Mouse (Mus musculus): ENCODE data around the gene Abca4. TPM values are rescaled to one million over a fixed set of nuclear protein-coding genes. Genes with fewer than 3 reads are reported as not detected.

Abca4 gene
- total and polyA plus RNA-seq, 3 experiments, result 0.15 to 0.49 TPM; not detected in 1

- Histone ChIP-seq H3K36me3 (ENCODE audit: control insufficient read depth in 1 of 2, insufficient read depth in 2 of 2, low read length in 2 of 2) (no peaks in the 10 kb centered on the region), H3K27me3 (ENCODE audit: control insufficient read depth in 1 of 2, insufficient read depth in 2 of 2, low read length in 2 of 2) (no peaks in the 10 kb centered on the region; a peak in 1 of 4 replicates), H3K9me3 (replicated peaks; ENCODE audit: insufficient read depth, low read length) (no peaks in the 10 kb centered on the region), H3K9ac (ENCODE audit: control insufficient read depth, low read depth, low read length, poor library complexity, severe bottlenecking) (no peak overlapping the region), H3K4me3 (ENCODE audit: control insufficient read depth in 1 of 2, insufficient read depth in 1 of 2, low read depth in 2 of 2, low read length in 2 of 2) (no peak overlapping the region), H3K27ac (ENCODE audit: control insufficient read depth, low read depth, low read length) (no peak overlapping the region), H3K79me2 (ENCODE audit: control insufficient read depth, insufficient read depth, low read length, poor library complexity) (no peaks in the 10 kb centered on the region), H3K4me1 (ENCODE audit: control insufficient read depth in 1 of 2, insufficient read depth in 2 of 2, low read length in 2 of 2) (no peaks in the 10 kb centered on the region)
- TF ChIP-seq RAD21 (IDR thresholded peaks at IDR 0.05; ENCODE audit: low read depth, low read length), result peak; percentile 62
- no peak for TF ChIP-seq ELF1 (IDR thresholded peaks at IDR 0.05; ENCODE audit: low read depth, low read length)
- TF ChIP-seq NELFE (IDR thresholded peaks at IDR 0.05; ENCODE audit: low read depth, low read length), result no peak
- TF ChIP-seq ZC3H11A (IDR thresholded peaks at IDR 0.05; ENCODE audit: low read depth, low read length), result peak; percentile 53
- TF ChIP-seq MYC (IDR thresholded peaks at IDR 0.05; ENCODE audit: low read depth, low read length), result no peak
- no peak for TF ChIP-seq POLR2AphosphoS2 (IDR thresholded peaks at IDR 0.05; ENCODE audit: low read length)
- no peak for TF ChIP-seq ZNF384 (IDR thresholded peaks at IDR 0.05; ENCODE audit: low read depth, low read length)
- TF ChIP-seq USF2 (IDR thresholded peaks at IDR 0.05; ENCODE audit: borderline replicate concordance in 1 of 2, insufficient read depth in 1 of 2, low read depth in 1 of 2, low read length in 2 of 2), result no peak
- TF ChIP-seq ETS1 (IDR thresholded peaks at IDR 0.05; ENCODE audit: low read depth, low read length), result no peak
- TF ChIP-seq MYB (IDR thresholded peaks at IDR 0.05; ENCODE audit: low read depth, low read length), result no peak
- TF ChIP-seq TAL1 (IDR thresholded peaks at IDR 0.05; ENCODE audit: low read length), result no peak
- peak; percentile 67 for TF ChIP-seq SMC3 (IDR thresholded peaks at IDR 0.05; ENCODE audit: low read depth, low read length)
- TF ChIP-seq E2F4 (IDR thresholded peaks at IDR 0.05; ENCODE audit: borderline replicate concordance, low read depth, low read length), result no peak
- TF ChIP-seq CHD2 (IDR thresholded peaks at IDR 0.05; ENCODE audit: low read length), result no peak
- TF ChIP-seq MEF2A (IDR thresholded peaks at IDR 0.05; ENCODE audit: extremely low read depth, insufficient replicate concordance, low read depth, low read length, poor library complexity, severe bottlenecking), result no peak
- TF ChIP-seq ZKSCAN1 (IDR thresholded peaks at IDR 0.05; ENCODE audit: low read depth, low read length), result no peak
- no peak for TF ChIP-seq MAFK (IDR thresholded peaks at IDR 0.05; ENCODE audit: borderline replicate concordance, low read depth, low read length)
- TF ChIP-seq CTCF (IDR thresholded peaks at IDR 0.05 in 2 of 3, conservative IDR thresholded peaks at IDR 0.05 in 1 of 3; ENCODE audit: control insufficient read depth in 1 of 3, insufficient read depth in 1 of 3, low read depth in 2 of 3, low read length in 3 of 3, poor library complexity in 1 of 3, severe bottlenecking in 1 of 3), result peak; percentile 56 to 67 (median 60)
- TF ChIP-seq EP300 (IDR thresholded peaks at IDR 0.05; ENCODE audit: low read depth in 1 of 2, low read length in 2 of 2), result no peak
- no peak for TF ChIP-seq CHD1 (IDR thresholded peaks at IDR 0.05; ENCODE audit: low read depth, low read length)
- no peak for TF ChIP-seq GABPA (IDR thresholded peaks at IDR 0.05; ENCODE audit: low read depth, low read length)
- no peak for TF ChIP-seq NRF1 (IDR thresholded peaks at IDR 0.05; ENCODE audit: insufficient read depth, low read depth, low read length, poor library complexity, severe bottlenecking)
- TF ChIP-seq SIN3A (IDR thresholded peaks at IDR 0.05; ENCODE audit: low read length), result no peak
- no peak for TF ChIP-seq UBTF (IDR thresholded peaks at IDR 0.05; ENCODE audit: borderline replicate concordance, insufficient read depth, low read depth, low read length)
- TF ChIP-seq MAX (IDR thresholded peaks at IDR 0.05; ENCODE audit: low read length), result no peak
- no peak for TF ChIP-seq RCOR1 (IDR thresholded peaks at IDR 0.05; ENCODE audit: low read depth, low read length)
- TF ChIP-seq TBP (IDR thresholded peaks at IDR 0.05; ENCODE audit: low read depth, low read length), result no peak
- no peak for TF ChIP-seq ZMIZ1 (IDR thresholded peaks at IDR 0.05; ENCODE audit: low read depth, low read length)
- TF ChIP-seq MXI1 (IDR thresholded peaks at IDR 0.05; ENCODE audit: low read depth, low read length), result no peak
- TF ChIP-seq MAZ (IDR thresholded peaks at IDR 0.05; ENCODE audit: low read depth, low read length), result no peak
- no peak for TF ChIP-seq TCF12 (IDR thresholded peaks at IDR 0.05; ENCODE audit: low read depth, low read length)
- no peak for TF ChIP-seq JUND (IDR thresholded peaks at IDR 0.05; ENCODE audit: low read depth, low read length)
- no peak for TF ChIP-seq USF1 (IDR thresholded peaks at IDR 0.05; ENCODE audit: low read depth, low read length)
- peak; percentile 60 for DNase-seq (ENCODE audit: low read depth, low spot score)
Measured at GRCm38 (mm10) chr3:122169616-122170178, 125.5 kb downstream of the Abca4 start.
